ENCODE assay signal across 11 mouse cellular contexts in the genomic region with DNA sequence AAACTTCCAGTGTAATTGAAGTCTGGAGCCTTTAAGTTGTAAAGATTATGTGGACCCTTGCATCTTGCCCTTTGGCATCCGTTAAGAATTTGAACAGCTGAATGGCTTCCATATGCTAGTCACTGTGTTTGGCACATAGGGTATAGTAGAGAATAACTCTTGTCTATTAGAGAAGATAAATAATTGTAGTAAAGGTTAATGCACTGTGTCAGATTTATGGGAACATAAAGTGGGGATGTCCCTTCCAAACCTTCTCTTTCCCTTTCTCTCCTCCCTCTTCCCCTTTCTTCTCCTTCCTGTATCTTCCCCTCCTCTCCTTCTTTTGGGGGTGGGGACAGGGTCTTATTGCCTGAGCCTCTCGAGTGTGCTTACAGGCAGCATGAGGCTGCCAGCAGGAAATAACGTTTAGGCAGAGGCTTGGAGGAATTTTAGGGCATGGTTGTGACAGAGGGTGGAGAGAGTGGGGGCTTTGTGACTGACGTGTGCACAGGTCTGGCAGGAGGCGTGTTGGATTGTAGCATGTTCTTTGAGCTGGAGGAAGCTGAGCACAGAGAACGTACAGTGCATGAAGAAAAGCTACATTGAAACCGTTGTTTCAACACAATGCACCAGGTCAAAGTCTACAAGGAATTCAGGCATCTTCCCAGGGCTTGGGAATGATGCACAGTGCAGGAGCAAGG. TPM values are rescaled to one million over a fixed set of nuclear protein-coding genes. Genes with fewer than 3 reads are reported as not detected.
A peak's percentile ranks its signal among the peaks of the same experiment; 100 is the strongest.
DNase-seq lines count a peak whose midpoint lies in the region; ATAC-seq and TF ChIP-seq lines count a peak whose summit lies in the region.
"Had no signal": no experiment of that assay in that cellular context is flagged by ENCODE, and none has a peak within 500 bp of the region (broad histone marks: within the 10 kb centered on the region; RNA-seq: fewer than 3 reads in every experiment).

No protein-coding gene starts in this region.

- WGBS in kidney, adult 2 months, result 31% methylated on average over 7 of the region's 7 CpGs
- WGBS in embryonic facial prominence, embryonic 12.5 days, result 10% methylated on average over 7 of the region's 7 CpGs
- 30% methylated on average over 7 of the region's 7 CpGs for WGBS in hindbrain, embryonic 14.5 days

- no peak overlapping the region for H3K4me3 ChIP-seq in kidney, adult 2 months (ENCODE audit: insufficient read depth, low read depth, low read length)
- H3K4me3 ChIP-seq in embryonic facial prominence, embryonic 12.5 days, result no peak overlapping the region
- H3K4me3 ChIP-seq in hindbrain, embryonic 14.5 days (replicated peaks; ENCODE audit: low read length), result no peak overlapping the region

- TF ChIP-seq POLR2A in kidney, adult 2 months (IDR thresholded peaks at IDR 0.05; ENCODE audit: low read depth, low read length), result no peak

- peak; percentile 62; the same call in 1 of the 2 replicates for ATAC-seq in embryonic facial prominence, embryonic 12.5 days (ENCODE audit: insufficient number of reproducible peaks, insufficient read depth, low FRiP score, low TSS enrichment)
- ATAC-seq in hindbrain, embryonic 14.5 days (ENCODE audit: low FRiP score), result peak; percentile 46; the same call in 1 of the 2 replicates
- ATAC-seq in megakaryocyte progenitor cell, adult 5-6 weeks (replicated peaks; ENCODE audit: poor library complexity), result peak; percentile 15

- peaks cover 13% of the 10 kb centered on the region for H3K4me1 ChIP-seq in kidney, adult 2 months (ENCODE audit: control insufficient read depth, insufficient read depth, low read length)
- H3K4me1 ChIP-seq in embryonic facial prominence, embryonic 12.5 days, result peaks cover 87% of the 10 kb centered on the region
- H3K4me1 ChIP-seq in hindbrain, embryonic 14.5 days (replicated peaks; ENCODE audit: control insufficient read depth, insufficient read depth, low read length), result peaks cover 42% of the 10 kb centered on the region

- H3K4me2 ChIP-seq in embryonic facial prominence, embryonic 12.5 days (replicated peaks), result 0 out of 2 replicates have a peak overlapping the region, but pooled peaks have one; percentile 10
- no peak overlapping the region for H3K4me2 ChIP-seq in hindbrain, embryonic 14.5 days (replicated peaks)

- DNase-seq in kidney, adult 2 months, result peak; percentile 50
- no peak for DNase-seq in kidney, postnatal 36 days
- no peak for DNase-seq in hindbrain, embryonic 14.5 days (ENCODE audit: low spot score)
- no peak for DNase-seq in adrenal gland, postnatal 14 days
- DNase-seq in layer of hippocampus, postnatal 25 days (ENCODE audit: extremely low spot score in 1 of 2, low spot score in 1 of 2), result no peak
- no peak for DNase-seq in thymus, postnatal 4 days
- DNase-seq: layer of hippocampus, adult 9-11 months; thymus, postnatal 25 days had no signal

- H3K9ac ChIP-seq in embryonic facial prominence, embryonic 12.5 days, result no peak overlapping the region
- peak overlapping the region; percentile 7; the same call in 1 of the 2 replicates for H3K9ac ChIP-seq in hindbrain, embryonic 14.5 days

- H3K36me3 ChIP-seq in kidney, adult 2 months (ENCODE audit: control insufficient read depth, insufficient read depth, low read length), result no peaks in the 10 kb centered on the region
- no peaks in the 10 kb centered on the region for H3K36me3 ChIP-seq in embryonic facial prominence, embryonic 12.5 days
- no peaks in the 10 kb centered on the region for H3K36me3 ChIP-seq in hindbrain, embryonic 14.5 days (replicated peaks; ENCODE audit: control insufficient read depth, insufficient read depth)

- H3K27ac ChIP-seq in kidney, adult 2 months (ENCODE audit: insufficient read depth, low read depth, low read length), result no peak overlapping the region
- H3K27ac ChIP-seq in embryonic facial prominence, embryonic 12.5 days, result peak overlapping the region; percentile 96
- H3K27ac ChIP-seq in hindbrain, embryonic 14.5 days, result peak overlapping the region; percentile 88

- H3K27me3 ChIP-seq in kidney, adult 2 months (replicated peaks; ENCODE audit: control insufficient read depth, insufficient read depth, low read length), result no peaks in the 10 kb centered on the region
- H3K27me3 ChIP-seq in embryonic facial prominence, embryonic 12.5 days, result no peaks in the 10 kb centered on the region
- H3K27me3 ChIP-seq in hindbrain, embryonic 14.5 days (ENCODE audit: control insufficient read depth, insufficient read depth, low read length), result no peaks in the 10 kb centered on the region
- H3K27me3 ChIP-seq: CH12.LX had no signal

- TF ChIP-seq CTCF in kidney, adult 2 months (conservative IDR thresholded peaks at IDR 0.05; ENCODE audit: insufficient read depth, insufficient read length, low read depth, low read length), result no peak

- H3K9me3 ChIP-seq in embryonic facial prominence, embryonic 12.5 days, result no peaks in the 10 kb centered on the region
- H3K9me3 ChIP-seq in hindbrain, embryonic 14.5 days (ENCODE audit: control insufficient read depth, low read length), result no peaks in the 10 kb centered on the region

RNA-seq across cellular contexts. Expression of a gene that starts 47.8 kb away (rescaled TPM):
- polyA plus RNA-seq in kidney, adult 2 months (2012; rRNA removed), result 16.3 and 20.0 TPM in 2 replicates
- 38.8 and 42.1 TPM in 2 replicates for polyA plus RNA-seq in embryonic facial prominence, embryonic 12.5 days (2016; fragmentation: Nextera tagmentation; extraction: Ambion mirVana)
- polyA plus RNA-seq in hindbrain, embryonic 14.5 days (2014; fragmentation: Nextera tagmentation; extraction: Ambion mirVana), result 14.8 and 15.2 TPM in 2 replicates
- total RNA-seq in megakaryocyte progenitor cell, adult 5-6 weeks (2015), result 23.5 and 23.6 TPM in 2 replicates
- total RNA-seq in megakaryocyte progenitor cell, adult 5-6 weeks (2017), result 20.9 and 21.8 TPM in 2 replicates
- 46.7 and 47.6 TPM in 2 replicates for total RNA-seq in adrenal gland, postnatal 14 days (2021)
- total RNA-seq in layer of hippocampus, postnatal 25 days (2021), result 10 to 100 TPM; 20.2 to 24.7 TPM
